Mouse (Mus musculus) gastrocnemius, postnatal 36 days (tissue): ENCODE data around the gene Ifnar2. TPM values are rescaled to one million over a fixed set of nuclear protein-coding genes. Genes with fewer than 3 reads are reported as not detected.

Source experiments
- DNase-seq, 2 experiments: peaks; one replicate each; pipeline ENCODE4 v3.0.0; 2022
- intact Hi-C: fragments of 180-260 bp; cut with DNase I; formaldehyde crosslinking; loops from one replicate; pipeline ENCODE4 v1.15.1; 2025
- total RNA-seq, 2 experiments: library from RNA; stranded (reverse); gene quantifications; 2 replicates each; pipeline ENCODE4 v1.2.3; 2021

Ifnar2 gene
- total RNA-seq, 2 experiments from 2014 or later, result 7.1 to 7.3 TPM

GRCm38 (mm10) chr16:91356760-91357525, 15.6 kb upstream of the Ifnar2 start:
- DNase-seq, result no peak
- intact Hi-C loops, result loop anchor here (5.0 kb wide), 2 partner anchors 85 to 105 kb away; no protein-coding TSS in a partner anchor

- DNase-seq, result peak in 1 of 2 experiments; percentile 0
- intact Hi-C loops, result loop anchor here (5.0 kb wide), 2 partner anchors 85 to 105 kb away; no protein-coding TSS in a partner anchor
Observed at GRCm38 (mm10) chr16:91357526-91357900, 15.1 kb upstream of the Ifnar2 start.

GRCm38 (mm10) chr16:91358555-91358954, 14.0 kb upstream of the Ifnar2 start:
- DNase-seq, result peak in 1 of 2 experiments; percentile 5
- intact Hi-C loops, result loop anchor here (5.0 kb wide), 2 partner anchors 84 to 104 kb away; no protein-coding TSS in a partner anchor

- DNase-seq, result peak in 1 of 2 experiments; percentile 2
- intact Hi-C loops, result loop anchor here (5.0 kb wide), 2 partner anchors 83 to 103 kb away; no protein-coding TSS in a partner anchor
Observed at GRCm38 (mm10) chr16:91359531-91359930, 13.1 kb upstream of the Ifnar2 start.

GRCm38 (mm10) chr16:91360162-91360561, 12.4 kb upstream of the Ifnar2 start:
- DNase-seq, result peak in 1 of 2 experiments; percentile 1
- intact Hi-C loops, result loop anchor here (5.0 kb wide), 1 partner anchor 37 kb away; no protein-coding TSS in a partner anchor

- DNase-seq, result no peak
- intact Hi-C loops, result loop anchor here (5.0 kb wide), 1 partner anchor 35 kb away; no protein-coding TSS in a partner anchor
Observed at GRCm38 (mm10) chr16:91362006-91362405, 10.6 kb upstream of the Ifnar2 start.

GRCm38 (mm10) chr16:91362616-91363272, 9.8 kb upstream of the Ifnar2 start:
- DNase-seq, result peak; percentile 40 to 45
- intact Hi-C loops, result loop anchor here (5.0 kb wide), 1 partner anchor 35 kb away; no protein-coding TSS in a partner anchor

- intact Hi-C loops, result loop anchor here (5.0 kb wide), 1 partner anchor 34 kb away; no protein-coding TSS in a partner anchor
- DNase-seq, result peak in 1 of 2 experiments; percentile 10
Observed at GRCm38 (mm10) chr16:91363483-91363882, 9.1 kb upstream of the Ifnar2 start.

GRCm38 (mm10) chr16:91366567-91366966, 6.0 kb upstream of the Ifnar2 start:
- intact Hi-C loops, result no loop called here
- DNase-seq, result no peak

GRCm38 (mm10) chr16:91367066-91367465, 5.5 kb upstream of the Ifnar2 start:
- intact Hi-C loops, result no loop called here
- no peak for DNase-seq

- DNase-seq, result no peak
- intact Hi-C loops, result no loop called here
Observed at GRCm38 (mm10) chr16:91373473-91374252, 1.1 kb downstream of the Ifnar2 start.

- intact Hi-C loops, result no loop called here
- DNase-seq, result no peak
Observed at GRCm38 (mm10) chr16:91374253-91374634, 1.7 kb downstream of the Ifnar2 start.

- intact Hi-C loops, result no loop called here
- no peak for DNase-seq
Observed at GRCm38 (mm10) chr16:91376701-91377100, 4.1 kb downstream of the Ifnar2 start.

- intact Hi-C loops, result no loop called here
- no peak for DNase-seq
Observed at GRCm38 (mm10) chr16:91378431-91378986, 5.9 kb downstream of the Ifnar2 start.

- no peak for DNase-seq
- intact Hi-C loops, result no loop called here
Observed at GRCm38 (mm10) chr16:91378991-91379390, 6.4 kb downstream of the Ifnar2 start.

- intact Hi-C loops, result no loop called here
- DNase-seq, result no peak
Observed at GRCm38 (mm10) chr16:91379412-91379811, 6.8 kb downstream of the Ifnar2 start.

GRCm38 (mm10) chr16:91380151-91380550, 7.6 kb downstream of the Ifnar2 start:
- no peak for DNase-seq
- intact Hi-C loops, result no loop called here

- intact Hi-C loops, result no loop called here
- DNase-seq, result no peak
Observed at GRCm38 (mm10) chr16:91381606-91382005, 9.0 kb downstream of the Ifnar2 start.

GRCm38 (mm10) chr16:91382261-91382790, 9.7 kb downstream of the Ifnar2 start:
- intact Hi-C loops, result no loop called here
- no peak for DNase-seq

- intact Hi-C loops, result no loop called here
Observed at GRCm38 (mm10) chr16:91384221-91384620, 11.6 kb downstream of the Ifnar2 start.

More at GRCm38 (mm10) chr16:91384221-91384620, 11.6 kb downstream of the Ifnar2 start:
- DNase-seq, result no peak
